Mouse (Mus musculus): ENCODE results near the gene Olfr90. TPM values are rescaled to one million over a fixed set of nuclear protein-coding genes. Genes with fewer than 3 reads are reported as not detected.

Gene Olfr90
- polyA plus RNA-seq, 1 experiment, result not detected

GRCm38 (mm10) chr17:37092198-37092597 is 3.9 kb upstream of the Olfr90 start:
- no peak for TF ChIP-seq MAX (IDR thresholded peaks at IDR 0.05; ENCODE audit: low read depth)
- TF ChIP-seq E2F4 (IDR thresholded peaks at IDR 0.05; ENCODE audit: insufficient read depth), result no peak
- no peak for TF ChIP-seq USF1 (IDR thresholded peaks at IDR 0.05; ENCODE audit: low read depth)
- no peak for TF ChIP-seq MYOD1 (IDR thresholded peaks at IDR 0.05; ENCODE audit: control insufficient read depth in 1 of 3, insufficient read length in 2 of 3, low read depth in 2 of 3)
- no peak for TF ChIP-seq MYOG (IDR thresholded peaks at IDR 0.05; ENCODE audit: control insufficient read depth in 1 of 3, insufficient read depth in 1 of 3, insufficient read length in 2 of 3, low read depth in 2 of 3)
- no peak for TF ChIP-seq SRF (IDR thresholded peaks at IDR 0.05; ENCODE audit: control insufficient read depth, insufficient read length, low read depth)
- TF ChIP-seq TCF3 (IDR thresholded peaks at IDR 0.05; ENCODE audit: insufficient read length, low read depth), result no peak
- no peak for TF ChIP-seq REST (IDR thresholded peaks at IDR 0.05; ENCODE audit: insufficient read depth, insufficient read length)
- no peak for TF ChIP-seq POLR2A (IDR thresholded peaks at IDR 0.05; ENCODE audit: insufficient read length, low read depth)
- TF ChIP-seq TCF12 (IDR thresholded peaks at IDR 0.05; ENCODE audit: insufficient read depth, poor library complexity, severe bottlenecking), result no peak
- TF ChIP-seq CEBPB (IDR thresholded peaks at IDR 0.05; ENCODE audit: insufficient read depth, poor library complexity, severe bottlenecking), result no peak
- no peak for TF ChIP-seq POLR2AphosphoS2 (IDR thresholded peaks at IDR 0.05; ENCODE audit: insufficient read length, low read depth)
- Histone ChIP-seq H3K79me2 (ENCODE audit: control insufficient read depth, insufficient read depth) (no peaks in the 10 kb centered on the region), H3K36me3 (ENCODE audit: control insufficient read depth, insufficient read depth) (no peaks in the 10 kb centered on the region), H3ac (ENCODE audit: control insufficient read depth, insufficient read length) (no peak overlapping the region), H3K27me3 (ENCODE audit: control insufficient read depth, insufficient read depth, insufficient read length) (no peaks in the 10 kb centered on the region), H3K4me3 (no peak overlapping the region), H3K4me2 (ENCODE audit: low read depth) (no peak overlapping the region)

GRCm38 (mm10) chr17:37085545-37085944 is 2.8 kb downstream of the Olfr90 start:
- no peaks in the 10 kb centered on the region for H3K79me2 ChIP-seq (ENCODE audit: control insufficient read depth, insufficient read depth)
- no peak overlapping the region for H3ac ChIP-seq (ENCODE audit: control insufficient read depth, insufficient read length)
- H3K36me3 ChIP-seq (ENCODE audit: control insufficient read depth, insufficient read depth), result no peaks in the 10 kb centered on the region
- H3K4me2 ChIP-seq (ENCODE audit: low read depth), result no peak overlapping the region
- no peaks in the 10 kb centered on the region for H3K27me3 ChIP-seq (ENCODE audit: control insufficient read depth, insufficient read depth, insufficient read length)
- TF ChIP-seq MYOG (IDR thresholded peaks at IDR 0.05; ENCODE audit: control insufficient read depth in 1 of 3, insufficient read depth in 1 of 3, insufficient read length in 2 of 3, low read depth in 2 of 3), result no peak
- TF ChIP-seq POLR2A (IDR thresholded peaks at IDR 0.05; ENCODE audit: insufficient read length, low read depth), result no peak
- no peak for TF ChIP-seq TCF12 (IDR thresholded peaks at IDR 0.05; ENCODE audit: insufficient read depth, poor library complexity, severe bottlenecking)
- no peak for TF ChIP-seq USF1 (IDR thresholded peaks at IDR 0.05; ENCODE audit: low read depth)
- no peak for TF ChIP-seq MAX (IDR thresholded peaks at IDR 0.05; ENCODE audit: low read depth)
- no peak for TF ChIP-seq TCF3 (IDR thresholded peaks at IDR 0.05; ENCODE audit: insufficient read length, low read depth)
- no peak for TF ChIP-seq MYOD1 (IDR thresholded peaks at IDR 0.05; ENCODE audit: control insufficient read depth in 1 of 3, insufficient read length in 2 of 3, low read depth in 2 of 3)
- no peak for TF ChIP-seq POLR2AphosphoS2 (IDR thresholded peaks at IDR 0.05; ENCODE audit: insufficient read length, low read depth)
- no peak for TF ChIP-seq REST (IDR thresholded peaks at IDR 0.05; ENCODE audit: insufficient read depth, insufficient read length)
- TF ChIP-seq SRF (IDR thresholded peaks at IDR 0.05; ENCODE audit: control insufficient read depth, insufficient read length, low read depth), result no peak
- no peak for TF ChIP-seq E2F4 (IDR thresholded peaks at IDR 0.05; ENCODE audit: insufficient read depth)
- TF ChIP-seq CEBPB (IDR thresholded peaks at IDR 0.05; ENCODE audit: insufficient read depth, poor library complexity, severe bottlenecking), result no peak
- no peak overlapping the region for H3K4me3 ChIP-seq

- Histone ChIP-seq H3ac (ENCODE audit: control insufficient read depth, insufficient read length) (no peak overlapping the region), H3K27me3 (ENCODE audit: control insufficient read depth, insufficient read depth, insufficient read length) (no peaks in the 10 kb centered on the region), H3K36me3 (ENCODE audit: control insufficient read depth, insufficient read depth) (no peaks in the 10 kb centered on the region), H3K4me3 (no peak overlapping the region), H3K4me2 (ENCODE audit: low read depth) (no peak overlapping the region), H3K79me2 (ENCODE audit: control insufficient read depth, insufficient read depth) (no peaks in the 10 kb centered on the region)
- TF ChIP-seq SRF (IDR thresholded peaks at IDR 0.05; ENCODE audit: control insufficient read depth, insufficient read length, low read depth) (no peak), TCF12 (IDR thresholded peaks at IDR 0.05; ENCODE audit: insufficient read depth, poor library complexity, severe bottlenecking) (no peak), MAX (IDR thresholded peaks at IDR 0.05; ENCODE audit: low read depth) (no peak), MYOD1 (IDR thresholded peaks at IDR 0.05; ENCODE audit: control insufficient read depth in 1 of 3, insufficient read length in 2 of 3, low read depth in 2 of 3) (no peak), CEBPB (IDR thresholded peaks at IDR 0.05; ENCODE audit: insufficient read depth, poor library complexity, severe bottlenecking) (no peak), POLR2AphosphoS2 (IDR thresholded peaks at IDR 0.05; ENCODE audit: insufficient read length, low read depth) (no peak), USF1 (IDR thresholded peaks at IDR 0.05; ENCODE audit: low read depth) (no peak), TCF3 (IDR thresholded peaks at IDR 0.05; ENCODE audit: insufficient read length, low read depth) (no peak), REST (IDR thresholded peaks at IDR 0.05; ENCODE audit: insufficient read depth, insufficient read length) (no peak), MYOG (IDR thresholded peaks at IDR 0.05; ENCODE audit: control insufficient read depth in 1 of 3, insufficient read depth in 1 of 3, insufficient read length in 2 of 3, low read depth in 2 of 3) (no peak), POLR2A (IDR thresholded peaks at IDR 0.05; ENCODE audit: insufficient read length, low read depth) (no peak)
Observed at GRCm38 (mm10) chr17:37084632-37085031, 3.7 kb downstream of the Olfr90 start.

GRCm38 (mm10) chr17:37083327-37083726 is 5.0 kb downstream of the Olfr90 start:
- H3K4me3 ChIP-seq, result no peak overlapping the region
- H3K36me3 ChIP-seq (ENCODE audit: control insufficient read depth, insufficient read depth), result no peaks in the 10 kb centered on the region
- TF ChIP-seq SRF (IDR thresholded peaks at IDR 0.05; ENCODE audit: control insufficient read depth, insufficient read length, low read depth), result no peak
- no peak for TF ChIP-seq E2F4 (IDR thresholded peaks at IDR 0.05; ENCODE audit: insufficient read depth)
- TF ChIP-seq REST (IDR thresholded peaks at IDR 0.05; ENCODE audit: insufficient read depth, insufficient read length), result no peak
- no peak for TF ChIP-seq MYOD1 (IDR thresholded peaks at IDR 0.05; ENCODE audit: control insufficient read depth in 1 of 3, insufficient read length in 2 of 3, low read depth in 2 of 3)
- TF ChIP-seq POLR2AphosphoS2 (IDR thresholded peaks at IDR 0.05; ENCODE audit: insufficient read length, low read depth), result no peak
- TF ChIP-seq TCF12 (IDR thresholded peaks at IDR 0.05; ENCODE audit: insufficient read depth, poor library complexity, severe bottlenecking), result no peak
- no peak for TF ChIP-seq CEBPB (IDR thresholded peaks at IDR 0.05; ENCODE audit: insufficient read depth, poor library complexity, severe bottlenecking)
- no peak for TF ChIP-seq POLR2A (IDR thresholded peaks at IDR 0.05; ENCODE audit: insufficient read length, low read depth)
- TF ChIP-seq MYOG (IDR thresholded peaks at IDR 0.05; ENCODE audit: control insufficient read depth in 1 of 3, insufficient read depth in 1 of 3, insufficient read length in 2 of 3, low read depth in 2 of 3), result no peak
- no peak for TF ChIP-seq USF1 (IDR thresholded peaks at IDR 0.05; ENCODE audit: low read depth)
- no peak for TF ChIP-seq TCF3 (IDR thresholded peaks at IDR 0.05; ENCODE audit: insufficient read length, low read depth)
- no peak for TF ChIP-seq MAX (IDR thresholded peaks at IDR 0.05; ENCODE audit: low read depth)
- no peak overlapping the region for H3ac ChIP-seq (ENCODE audit: control insufficient read depth, insufficient read length)
- H3K4me2 ChIP-seq (ENCODE audit: low read depth), result no peak overlapping the region
- no peaks in the 10 kb centered on the region for H3K27me3 ChIP-seq (ENCODE audit: control insufficient read depth, insufficient read depth, insufficient read length)
- no peaks in the 10 kb centered on the region for H3K79me2 ChIP-seq (ENCODE audit: control insufficient read depth, insufficient read depth)
